Mouse (Mus musculus) yolk sac, embryonic 10.5 days (tissue): ENCODE measurements around the gene Nup37.

Experiments used
- DNase-seq: peaks from one replicate; pipeline ENCODE4 v3.0.0-alpha.2; 2017; ENCODE audit warnings: low spot score

Gene Nup37

DNA sequence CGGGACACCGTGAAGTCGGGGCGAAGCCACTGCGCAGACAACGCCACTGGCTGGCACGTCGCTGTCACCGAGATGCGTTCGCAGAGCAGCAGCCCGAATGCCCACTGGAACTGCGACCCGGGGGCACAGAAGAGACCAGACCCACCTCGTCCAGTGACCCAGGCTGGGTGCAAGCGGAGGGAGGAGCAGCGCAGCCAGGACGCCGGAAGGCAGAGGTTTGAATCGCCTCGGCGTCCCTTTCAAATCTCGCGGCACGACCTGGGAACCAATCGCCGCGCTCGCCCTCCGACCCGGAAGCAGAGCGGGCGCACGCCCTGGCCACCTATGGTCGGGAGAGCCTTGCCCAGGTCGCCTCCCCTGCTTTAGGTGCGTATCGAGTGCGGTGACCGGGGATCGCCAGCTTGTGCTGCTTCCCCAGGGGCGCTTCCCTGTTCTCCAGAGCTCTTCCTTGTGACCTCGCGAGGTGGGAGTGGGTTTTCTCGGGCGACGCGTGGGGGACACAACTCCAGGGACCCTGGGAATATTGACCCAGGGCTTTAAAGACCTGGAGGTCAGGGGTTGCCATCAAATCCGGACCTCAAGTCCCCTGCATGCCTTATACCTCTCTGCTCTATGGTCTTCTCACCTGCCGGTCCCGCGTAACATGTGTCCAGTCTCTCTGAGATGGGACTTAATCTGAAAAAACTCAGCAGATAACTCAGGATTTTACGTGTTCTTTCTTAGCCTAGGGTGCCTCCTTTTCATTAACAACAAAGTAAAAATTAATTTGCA, at the start of gene Nup37, which contains the start of gene Parpbp:
Nup37 (plus strand) TSS at position 286 of the 771 bp plus-strand sequence.
Parpbp (minus strand) TSS at position 235 of the 771 bp plus-strand sequence.
- peak; percentile 91 for DNase-seq

- DNase-seq, result no peak
These were observed 40.6 kb upstream of the Nup37 start for GRCm38 (mm10) chr10:88106169-88106568.

DNA sequence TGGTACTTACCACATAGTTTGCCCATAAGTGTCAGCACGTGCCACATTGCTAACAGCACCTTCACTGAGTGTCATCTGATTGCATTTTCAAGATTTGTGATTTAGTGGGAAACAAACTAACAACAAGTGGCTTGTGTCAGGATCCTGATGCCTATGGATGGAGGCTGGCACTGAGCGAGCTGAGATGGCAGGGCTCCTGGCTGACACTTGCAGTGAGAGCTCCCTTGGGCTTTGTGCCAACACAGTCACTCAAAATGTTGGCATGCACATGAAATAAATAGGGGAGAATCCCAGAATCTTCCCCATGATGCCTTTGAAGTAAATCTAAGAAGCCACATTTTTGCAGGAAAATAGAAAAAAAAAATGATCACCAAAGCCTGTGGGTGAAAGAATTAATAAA, 33.5 kb upstream of the Nup37 start:
- DNase-seq, result no peak

DNA sequence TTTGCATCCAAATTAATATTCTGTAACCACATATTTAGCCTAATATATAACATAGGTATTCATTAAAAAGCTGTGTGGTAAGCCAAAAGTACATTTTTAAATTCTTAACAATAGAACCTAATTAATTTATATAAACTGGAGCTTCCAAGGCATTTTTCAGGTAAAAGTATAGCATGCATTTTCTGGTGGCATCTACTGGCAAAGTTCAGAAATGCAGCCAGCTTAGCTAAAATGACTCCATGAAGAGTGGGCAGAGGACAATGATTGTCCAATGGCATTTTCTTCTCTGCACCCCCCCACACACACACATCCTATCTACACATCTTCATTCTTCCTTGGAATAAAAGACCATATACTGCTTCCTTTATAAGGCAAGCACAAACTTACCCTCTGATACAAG, 27.1 kb upstream of the Nup37 start:
- DNase-seq, result no peak

GRCm38 (mm10) chr10:88135630-88136029, 11.2 kb upstream of the Nup37 start:
- no peak for DNase-seq

- no peak for DNase-seq
These were observed 605 bp upstream of the Nup37 start for GRCm38 (mm10) chr10:88146187-88146586.

DNA sequence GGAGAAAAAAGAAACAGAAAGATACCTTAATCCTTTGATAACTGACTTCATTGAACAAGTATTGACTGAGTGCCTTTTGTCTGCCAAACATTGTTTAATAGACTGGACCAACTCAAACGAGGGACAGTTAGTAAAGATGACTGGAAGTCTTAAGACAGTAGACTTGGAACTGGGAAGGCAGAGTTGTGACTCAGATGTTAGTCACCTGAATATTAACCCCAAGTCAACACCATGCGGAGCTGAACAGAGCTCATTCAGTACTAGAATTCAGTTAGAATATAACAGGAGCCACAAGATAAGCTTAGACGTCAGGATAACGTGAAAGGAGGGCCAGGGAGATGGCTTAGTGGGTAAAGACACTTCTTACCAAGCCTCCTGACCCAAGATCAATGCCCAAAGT, 3.6 kb downstream of the Nup37 start:
- DNase-seq, result no peak

DNA sequence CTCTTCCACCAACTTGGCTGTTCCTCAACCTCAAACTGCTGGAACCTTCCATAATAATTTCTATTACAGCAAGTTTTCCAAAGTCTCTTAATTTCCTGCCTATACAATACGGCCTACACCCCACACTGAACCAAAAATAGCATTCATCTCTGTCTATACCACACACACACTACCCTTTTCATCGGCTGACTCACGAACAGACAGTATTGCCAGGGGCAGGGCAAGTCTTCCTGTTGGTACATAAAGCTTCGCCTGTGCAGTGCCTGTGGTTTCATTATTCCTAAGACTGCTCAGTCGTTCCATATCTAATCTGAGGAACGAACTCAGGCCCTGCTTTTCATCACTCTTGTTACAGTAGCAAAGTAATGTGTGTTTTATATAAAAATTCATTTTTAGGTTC, 4.9 kb downstream of the Nup37 start:
- no peak for DNase-seq

- no peak for DNase-seq
These were observed 15.3 kb downstream of the Nup37 start for GRCm38 (mm10) chr10:88162096-88162495.

- no peak for DNase-seq
These were observed 15.9 kb downstream of the Nup37 start for GRCm38 (mm10) chr10:88162676-88163075.

DNA sequence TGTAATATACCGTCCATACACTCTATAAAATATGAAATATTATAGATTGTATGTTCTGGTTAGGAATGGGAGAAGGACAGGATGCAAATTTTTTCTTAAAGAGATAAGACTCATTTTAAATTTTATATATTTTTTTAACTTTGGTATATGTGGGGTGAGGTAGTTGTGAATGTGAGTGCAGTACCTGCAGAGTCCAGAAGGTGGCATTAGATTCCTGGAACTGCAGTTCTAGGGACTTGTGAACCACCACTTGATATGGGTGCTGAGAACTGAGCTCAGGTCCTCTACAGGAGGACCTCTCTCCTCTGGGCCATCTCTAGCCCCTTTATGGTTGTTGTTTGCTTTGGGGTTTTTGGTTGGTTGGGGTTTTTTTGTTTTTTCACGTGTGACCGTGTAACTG, 19.4 kb downstream of the Nup37 start:
- DNase-seq, result no peak

DNA sequence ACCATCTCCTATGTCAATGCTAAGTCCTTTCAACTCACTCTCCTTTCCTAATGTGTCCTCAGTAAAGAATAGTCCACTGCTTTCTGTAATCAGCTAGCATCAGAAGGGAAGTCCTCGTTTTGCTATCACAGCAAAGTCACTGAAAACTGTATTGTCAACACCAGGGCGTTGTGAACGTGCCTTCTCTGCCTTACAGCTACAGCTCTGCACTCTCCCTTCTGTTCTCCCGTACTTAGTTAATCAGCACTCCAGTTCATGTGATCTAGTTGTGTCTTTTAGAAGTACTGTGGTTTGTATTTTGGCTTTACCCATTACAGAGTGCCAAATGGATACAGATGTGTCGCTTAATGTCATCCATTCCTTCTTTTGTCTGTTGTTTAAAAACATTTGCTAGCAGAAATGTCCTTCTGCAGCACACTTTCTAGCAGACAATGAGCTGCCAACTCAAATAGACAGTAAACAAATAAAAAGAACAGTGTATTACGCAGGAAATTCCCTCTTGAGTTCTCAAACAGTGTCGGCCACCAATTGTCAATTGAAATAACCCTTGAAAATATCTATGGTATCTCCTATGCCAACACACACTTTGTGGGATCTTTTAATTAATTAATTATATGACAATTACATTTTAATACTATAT, 20.8 kb downstream of the Nup37 start:
- DNase-seq, result no peak

DNA sequence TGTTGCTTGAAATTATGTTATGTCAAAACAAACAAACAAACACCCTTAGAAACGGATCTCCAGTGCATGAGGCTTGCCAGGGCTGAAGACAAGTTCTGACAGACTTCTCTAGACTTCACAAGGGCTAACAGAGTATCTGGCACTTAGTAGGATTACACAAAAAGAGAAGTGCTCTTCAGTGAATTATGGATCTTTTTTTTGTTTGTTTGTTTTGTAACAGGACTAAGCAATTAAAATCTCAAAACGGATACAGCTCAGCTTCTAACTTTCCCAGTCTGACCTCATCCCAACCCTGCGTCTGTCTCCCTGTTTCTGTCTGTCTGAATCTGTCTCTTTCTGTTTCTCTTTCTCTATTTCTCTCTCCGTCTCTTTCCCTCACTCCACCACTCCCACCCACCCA, 53.7 kb downstream of the Nup37 start:
- no peak for DNase-seq

GRCm38 (mm10) chr10:88200951-88201638, 54.3 kb downstream of the Nup37 start, which contains the start of gene Washc3:
TSS of gene Washc3 (plus strand) at chr10:88201093.
- DNase-seq, result peak; percentile 91

- no peak for DNase-seq
These were observed 54.9 kb downstream of the Nup37 start for GRCm38 (mm10) chr10:88201650-88202049.

DNA sequence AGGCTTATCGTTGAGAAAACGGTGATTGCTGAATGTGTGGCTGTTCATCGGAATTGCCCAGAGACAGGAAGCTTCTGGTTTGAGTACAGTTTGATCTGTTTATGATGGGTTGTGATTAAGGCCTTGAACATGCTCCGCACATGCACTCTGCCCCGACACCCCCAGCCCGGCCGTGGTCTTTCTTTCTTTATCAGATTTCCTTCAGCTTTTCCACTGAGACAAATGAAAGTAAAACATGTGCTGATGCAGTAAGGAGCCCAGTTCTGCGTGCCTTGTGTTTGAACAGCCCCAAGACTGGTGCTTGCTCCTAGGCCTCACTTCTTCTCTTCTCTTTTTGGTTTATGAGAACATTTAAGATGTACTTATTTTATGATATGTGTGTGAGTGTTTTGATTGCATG, 55.8 kb downstream of the Nup37 start:
- DNase-seq, result no peak

DNA sequence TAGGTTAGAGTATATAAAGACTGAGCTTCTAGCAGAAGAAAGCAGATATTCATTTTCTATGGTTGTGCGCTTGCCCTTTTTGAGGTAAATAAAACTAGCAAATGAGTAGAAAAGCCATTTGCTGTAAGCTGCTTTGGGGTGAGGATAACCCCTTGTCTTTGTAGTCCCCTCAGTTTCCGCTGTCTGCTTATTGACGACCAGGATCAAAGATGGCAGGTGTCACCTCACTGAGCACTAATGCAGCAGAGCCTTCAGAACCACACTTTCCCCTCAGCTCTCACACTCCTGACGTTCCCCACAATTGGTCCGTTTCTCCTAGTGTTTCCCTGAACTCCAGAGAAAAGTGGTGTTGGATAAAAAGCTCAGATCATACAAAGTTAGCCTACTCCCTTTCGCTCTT, 56.4 kb downstream of the Nup37 start:
- no peak for DNase-seq

DNA sequence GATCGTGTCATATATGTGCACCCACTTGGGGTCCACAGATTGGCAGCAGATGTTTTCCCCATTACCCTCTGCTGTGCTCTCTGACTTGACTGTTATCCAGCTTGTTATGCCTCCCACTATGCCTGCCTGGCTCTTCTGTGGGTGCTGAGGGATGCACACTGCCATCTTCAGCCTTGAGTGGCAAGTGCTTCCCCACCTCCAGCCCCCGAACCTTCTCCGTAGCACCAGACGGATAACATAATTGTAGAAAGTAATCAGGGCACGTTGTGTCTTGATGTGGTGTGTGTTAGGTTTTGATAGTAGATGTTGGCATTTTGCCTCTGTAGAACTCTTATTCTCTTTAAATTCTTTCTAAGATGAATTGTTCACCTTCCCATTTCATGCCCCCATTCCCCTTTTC, 65.9 kb downstream of the Nup37 start:
- DNase-seq, result no peak

- no peak for DNase-seq
These were observed 68.2 kb downstream of the Nup37 start for GRCm38 (mm10) chr10:88214800-88215514.

GRCm38 (mm10) chr10:88218161-88218560, 71.4 kb downstream of the Nup37 start:
- DNase-seq, result no peak

DNA sequence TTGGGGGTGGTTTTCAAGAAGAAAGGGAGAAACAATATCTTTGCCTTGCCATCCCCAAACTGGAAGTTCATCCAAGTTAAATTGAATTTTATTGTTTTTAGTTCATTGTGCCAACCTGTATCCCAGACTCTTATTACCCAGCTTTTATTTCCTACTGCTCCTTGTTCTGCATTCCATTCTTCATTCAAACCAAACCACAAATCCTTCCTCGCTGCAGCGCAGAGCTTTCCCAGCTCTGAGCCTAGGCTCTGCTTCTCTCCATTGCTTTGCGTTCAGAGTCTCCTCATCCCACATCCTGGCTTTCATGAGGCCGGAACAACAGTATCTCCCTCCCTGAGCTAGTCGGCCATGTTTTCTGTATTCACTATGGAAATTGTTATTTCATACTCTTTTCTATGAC, 74.9 kb downstream of the Nup37 start:
- DNase-seq, result no peak

DNA sequence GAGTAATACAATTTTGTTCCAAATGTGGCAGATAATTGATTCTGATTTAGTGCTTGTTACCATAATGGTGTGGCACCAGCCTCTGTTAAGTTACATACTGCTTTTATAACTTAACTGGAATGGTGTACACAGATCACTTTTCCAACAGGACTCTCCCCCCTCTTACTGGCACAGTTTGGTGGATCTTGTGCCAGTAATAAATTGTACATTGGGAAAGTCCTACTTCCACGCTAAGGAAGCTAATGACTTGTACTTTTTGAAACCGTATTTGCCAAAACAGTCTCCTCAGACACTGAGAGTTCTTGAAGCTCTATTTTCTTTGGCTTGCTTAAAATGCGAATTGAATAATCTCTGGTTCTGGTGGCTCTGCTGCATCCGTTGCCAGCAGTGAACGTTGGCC, 78.6 kb downstream of the Nup37 start:
- DNase-seq, result no peak
